ENCODE assay signal across 7 mouse cellular contexts in the genomic region with DNA sequence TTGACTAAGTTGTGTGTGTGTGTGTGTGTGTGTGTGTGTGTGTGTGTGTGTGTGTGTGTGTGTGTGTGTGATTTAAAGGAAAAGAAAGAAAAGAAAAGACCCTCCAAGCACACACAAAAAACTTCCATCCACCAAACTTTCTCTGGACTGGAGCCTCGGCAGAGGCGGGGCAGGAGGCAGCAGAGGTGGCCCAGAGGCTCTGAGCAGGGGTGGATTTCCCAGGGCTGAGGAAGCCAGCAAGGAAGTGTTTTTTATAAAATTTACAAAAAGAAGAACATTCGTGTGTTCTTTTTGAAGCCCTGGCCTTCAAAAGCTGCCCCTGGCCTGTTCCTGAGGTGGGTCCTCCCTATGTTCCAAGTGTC. TPM values are rescaled to one million over a fixed set of nuclear protein-coding genes. Genes with fewer than 3 reads are reported as not detected.
A peak's percentile ranks its signal among the peaks of the same experiment; 100 is the strongest.
DNase-seq lines count a peak whose midpoint lies in the region; ATAC-seq and TF ChIP-seq lines count a peak whose summit lies in the region.

No protein-coding gene starts in this region.

- H3K9me3 ChIP-seq in lung, postnatal 0 days (ENCODE audit: low read length) = no peaks in the 10 kb centered on the region
- H3K9me3 ChIP-seq in forebrain, postnatal 0 days (ENCODE audit: low read length) = no peaks in the 10 kb centered on the region
- H3K9me3 ChIP-seq in limb, embryonic 14.5 days (ENCODE audit: control insufficient read depth, low read length) = no peaks in the 10 kb centered on the region
- no peaks in the 10 kb centered on the region for H3K9me3 ChIP-seq in stomach, embryonic 16.5 days (replicated peaks; ENCODE audit: control insufficient read depth, low read length)

- peak; percentile 43 for TF ChIP-seq CTCF in lung, postnatal 0 days (IDR thresholded peaks at IDR 0.05)
- no peak for TF ChIP-seq CTCF in forebrain, postnatal 0 days (IDR thresholded peaks at IDR 0.05; ENCODE audit: low read depth)

- WGBS in lung, postnatal 0 days = 6% methylated on average over 3 of the region's 3 CpGs
- WGBS in forebrain, postnatal 0 days = 8% methylated on average over 3 of the region's 3 CpGs
- 4% methylated on average over 3 of the region's 3 CpGs for WGBS in limb, embryonic 14.5 days
- WGBS in stomach, embryonic 16.5 days = 17% methylated on average over 3 of the region's 3 CpGs

- no peak overlapping the region for H3K4me2 ChIP-seq in lung, postnatal 0 days (replicated peaks; ENCODE audit: low read depth, low read length)
- no peak overlapping the region for H3K4me2 ChIP-seq in forebrain, postnatal 0 days (ENCODE audit: low read depth)
- peak overlapping the region; percentile 34 for H3K4me2 ChIP-seq in limb, embryonic 14.5 days (replicated peaks; ENCODE audit: low read depth, low read length, severe bottlenecking)
- H3K4me2 ChIP-seq in stomach, embryonic 16.5 days (ENCODE audit: low read depth, low read length) = peak overlapping the region; percentile 11; the same call in 1 of the 2 replicates

- peak; percentile 20 for ATAC-seq in lung, postnatal 0 days
- no peak for ATAC-seq in forebrain, postnatal 0 days
- ATAC-seq in limb, embryonic 14.5 days (ENCODE audit: low FRiP score, low read depth) = peak; percentile 68
- ATAC-seq in stomach, embryonic 16.5 days (ENCODE audit: insufficient read depth, low FRiP score) = peak; percentile 45
- no peak for ATAC-seq in monocyte, adult 5-6 weeks (replicated peaks; ENCODE audit: insufficient number of reproducible peaks, low FRiP score, low TSS enrichment, poor library complexity, severe bottlenecking)

- DNase-seq in lung, postnatal 0 days (ENCODE audit: low spot score) = no peak
- no peak for DNase-seq in lung, postnatal 14 days
- no peak for DNase-seq in forebrain, postnatal 0 days
- DNase-seq in limb, embryonic 14.5 days (ENCODE audit: low spot score) = no peak
- DNase-seq in adipocyte (ENCODE audit: low spot score) = no peak

- H3K27me3 ChIP-seq in lung, postnatal 0 days (replicated peaks; ENCODE audit: insufficient read depth, low read length) = no peaks in the 10 kb centered on the region
- H3K27me3 ChIP-seq in forebrain, postnatal 0 days (ENCODE audit: insufficient read depth, low read length) = 0 out of 2 replicates have a peak, but pooled peaks cover 3% of the 10 kb centered on the region
- H3K27me3 ChIP-seq in limb, embryonic 14.5 days (ENCODE audit: control insufficient read depth, insufficient read depth, low read length) = peaks cover 5% of the 10 kb centered on the region; the same call in 1 of the 2 replicates
- peaks cover 7% of the 10 kb centered on the region for H3K27me3 ChIP-seq in stomach, embryonic 16.5 days (ENCODE audit: control insufficient read depth, insufficient read depth, low read length)

- no peak for TF ChIP-seq POLR2A in limb, embryonic 14.5 days (IDR thresholded peaks at IDR 0.05; ENCODE audit: borderline replicate concordance, extremely low read depth, insufficient read depth, insufficient read length)

- H3K27ac ChIP-seq in lung, postnatal 0 days (ENCODE audit: low read length) = peak overlapping the region; percentile 84
- peak overlapping the region; percentile 77 for H3K27ac ChIP-seq in forebrain, postnatal 0 days (ENCODE audit: low read depth, low read length)
- peak overlapping the region; percentile 93 for H3K27ac ChIP-seq in limb, embryonic 14.5 days (replicated peaks; ENCODE audit: low read depth, low read length)
- H3K27ac ChIP-seq in stomach, embryonic 16.5 days (ENCODE audit: low read length) = peak overlapping the region; percentile 95

- no peak overlapping the region for H3K9ac ChIP-seq in lung, postnatal 0 days (replicated peaks; ENCODE audit: low read depth)
- no peak overlapping the region for H3K9ac ChIP-seq in forebrain, postnatal 0 days
- H3K9ac ChIP-seq in limb, embryonic 14.5 days (ENCODE audit: low read depth, low read length, severe bottlenecking) = no peak overlapping the region
- peak overlapping the region; percentile 43 for H3K9ac ChIP-seq in stomach, embryonic 16.5 days (ENCODE audit: low read length)

- H3K4me3 ChIP-seq in lung, postnatal 0 days (ENCODE audit: low read depth, low read length) = no peak overlapping the region
- no peak overlapping the region for H3K4me3 ChIP-seq in forebrain, postnatal 0 days (ENCODE audit: low read depth, low read length)
- no peak overlapping the region for H3K4me3 ChIP-seq in limb, embryonic 14.5 days (replicated peaks; ENCODE audit: low read length)
- no peak overlapping the region for H3K4me3 ChIP-seq in stomach, embryonic 16.5 days (replicated peaks; ENCODE audit: low read length)

- H3K36me3 ChIP-seq in lung, postnatal 0 days (ENCODE audit: insufficient read depth, low read length) = 0 out of 2 replicates have a peak, but pooled peaks cover under 1% of the 10 kb centered on the region
- H3K36me3 ChIP-seq in forebrain, postnatal 0 days (ENCODE audit: insufficient read depth) = peaks cover 31% of the 10 kb centered on the region
- H3K36me3 ChIP-seq in limb, embryonic 14.5 days (ENCODE audit: control insufficient read depth, insufficient read depth, low read length) = peaks cover 74% of the 10 kb centered on the region
- H3K36me3 ChIP-seq in stomach, embryonic 16.5 days (ENCODE audit: control insufficient read depth, insufficient read depth, low read length) = no peaks in the 10 kb centered on the region

- TF ChIP-seq EP300 in lung, postnatal 0 days (IDR thresholded peaks at IDR 0.05) = no peak

- peaks cover 24% of the 10 kb centered on the region for H3K4me1 ChIP-seq in lung, postnatal 0 days (ENCODE audit: insufficient read depth, low read depth, low read length)
- H3K4me1 ChIP-seq in forebrain, postnatal 0 days (ENCODE audit: insufficient read depth) = peaks cover 14% of the 10 kb centered on the region
- H3K4me1 ChIP-seq in limb, embryonic 14.5 days (ENCODE audit: control insufficient read depth, insufficient read depth, low read length) = peaks cover 82% of the 10 kb centered on the region
- H3K4me1 ChIP-seq in stomach, embryonic 16.5 days (ENCODE audit: control insufficient read depth, insufficient read depth, low read length) = peaks cover 54% of the 10 kb centered on the region

RNA-seq across cellular contexts. Expression of a gene that starts 10.1 kb away (rescaled TPM):
- polyA plus RNA-seq in lung, postnatal 0 days (2015; fragmentation: Nextera tagmentation; extraction: Ambion mirVana) = 2.0 and 2.8 TPM in 2 replicates
- total RNA-seq in forebrain, postnatal 0 days (2014; rRNA removed) = not detected in 2 replicates
- polyA plus RNA-seq in forebrain, postnatal 0 days (2015; fragmentation: Nextera tagmentation; extraction: Ambion mirVana) = 0.56 and 1.0 TPM in 2 replicates
- polyA plus RNA-seq in limb, embryonic 14.5 days (2012; rRNA removed) = 4.3 and 4.8 TPM in 2 replicates
- polyA plus RNA-seq in limb, embryonic 14.5 days (2014; fragmentation: Nextera tagmentation; extraction: Ambion mirVana) = 5.7 and 6.0 TPM in 2 replicates
- polyA plus RNA-seq in stomach, embryonic 16.5 days (2015; fragmentation: Nextera tagmentation; extraction: Ambion mirVana) = 3.2 and 4.1 TPM in 2 replicates
- 6.4 to 8.9 TPM (median 8.2 TPM) in 3 replicates for total RNA-seq in monocyte, adult 5-6 weeks (2017)

RNA-seq across cellular contexts. Expression of a gene that starts 11.5 kb away (rescaled TPM):
- polyA plus RNA-seq in lung, postnatal 0 days (2015; fragmentation: Nextera tagmentation; extraction: Ambion mirVana) = 11.6 and 13.9 TPM in 2 replicates
- total RNA-seq in forebrain, postnatal 0 days (2014; rRNA removed) = 2.2 and 2.7 TPM in 2 replicates
- 2.4 and 2.5 TPM in 2 replicates for polyA plus RNA-seq in forebrain, postnatal 0 days (2015; fragmentation: Nextera tagmentation; extraction: Ambion mirVana)
- 7.1 and 7.6 TPM in 2 replicates for polyA plus RNA-seq in limb, embryonic 14.5 days (2012; rRNA removed)
- 5.6 and 6.2 TPM in 2 replicates for polyA plus RNA-seq in limb, embryonic 14.5 days (2014; fragmentation: Nextera tagmentation; extraction: Ambion mirVana)
- 6.0 and 8.3 TPM in 2 replicates for polyA plus RNA-seq in stomach, embryonic 16.5 days (2015; fragmentation: Nextera tagmentation; extraction: Ambion mirVana)
- total RNA-seq in monocyte, adult 5-6 weeks (2017) = 41.7 to 46.2 TPM (median 45.0 TPM) in 3 replicates

RNA-seq across cellular contexts. Expression of a gene that starts 25.1 kb away (rescaled TPM):
- polyA plus RNA-seq in lung, postnatal 0 days (2015; fragmentation: Nextera tagmentation; extraction: Ambion mirVana) = 7.1 and 7.4 TPM in 2 replicates
- total RNA-seq in forebrain, postnatal 0 days (2014; rRNA removed) = 65.9 and 78.2 TPM in 2 replicates
- 14.6 and 14.7 TPM in 2 replicates for polyA plus RNA-seq in forebrain, postnatal 0 days (2015; fragmentation: Nextera tagmentation; extraction: Ambion mirVana)
- 68.8 and 86.2 TPM in 2 replicates for polyA plus RNA-seq in limb, embryonic 14.5 days (2012; rRNA removed)
- polyA plus RNA-seq in limb, embryonic 14.5 days (2014; fragmentation: Nextera tagmentation; extraction: Ambion mirVana) = 18.5 and 19.8 TPM in 2 replicates
- polyA plus RNA-seq in stomach, embryonic 16.5 days (2015; fragmentation: Nextera tagmentation; extraction: Ambion mirVana) = 14.4 and 14.5 TPM in 2 replicates
- 29.0 to 50.5 TPM (median 36.3 TPM) in 3 replicates for total RNA-seq in monocyte, adult 5-6 weeks (2017)

RNA-seq across cellular contexts. Expression of a gene that starts 26.6 kb away (rescaled TPM):
- 38.4 and 43.4 TPM in 2 replicates for polyA plus RNA-seq in lung, postnatal 0 days (2015; fragmentation: Nextera tagmentation; extraction: Ambion mirVana)
- 89.5 and 94.8 TPM in 2 replicates for total RNA-seq in forebrain, postnatal 0 days (2014; rRNA removed)
- 59.8 and 67.5 TPM in 2 replicates for polyA plus RNA-seq in forebrain, postnatal 0 days (2015; fragmentation: Nextera tagmentation; extraction: Ambion mirVana)
- 144 and 158 TPM in 2 replicates for polyA plus RNA-seq in limb, embryonic 14.5 days (2012; rRNA removed)
- polyA plus RNA-seq in limb, embryonic 14.5 days (2014; fragmentation: Nextera tagmentation; extraction: Ambion mirVana) = 71.0 and 71.7 TPM in 2 replicates
- 53.7 and 54.1 TPM in 2 replicates for polyA plus RNA-seq in stomach, embryonic 16.5 days (2015; fragmentation: Nextera tagmentation; extraction: Ambion mirVana)
- 40.1 to 46.6 TPM (median 44.7 TPM) in 3 replicates for total RNA-seq in monocyte, adult 5-6 weeks (2017)

RNA-seq across cellular contexts. Expression of a gene that starts 50.1 kb away (rescaled TPM):
- polyA plus RNA-seq in lung, postnatal 0 days (2015; fragmentation: Nextera tagmentation; extraction: Ambion mirVana) = 113 and 140 TPM in 2 replicates
- total RNA-seq in forebrain, postnatal 0 days (2014; rRNA removed) = 4.8 and 8.5 TPM in 2 replicates
- polyA plus RNA-seq in forebrain, postnatal 0 days (2015; fragmentation: Nextera tagmentation; extraction: Ambion mirVana) = 19.3 and 22.7 TPM in 2 replicates
- 33.3 and 38.2 TPM in 2 replicates for polyA plus RNA-seq in limb, embryonic 14.5 days (2012; rRNA removed)
- polyA plus RNA-seq in limb, embryonic 14.5 days (2014; fragmentation: Nextera tagmentation; extraction: Ambion mirVana) = 66.0 and 70.1 TPM in 2 replicates
- 62.4 and 69.5 TPM in 2 replicates for polyA plus RNA-seq in stomach, embryonic 16.5 days (2015; fragmentation: Nextera tagmentation; extraction: Ambion mirVana)
- total RNA-seq in monocyte, adult 5-6 weeks (2017) = 92.1 to 198 TPM (median 119 TPM) in 3 replicates

Comparison
In these comparisons a context has a peak if more than half of its experiments do, and no peak if none do; other contexts are left out.
1. ATAC-seq: peak in lung, postnatal 0 days (single experiment), limb, embryonic 14.5 days (single experiment) and stomach, embryonic 16.5 days (single experiment); none in forebrain, postnatal 0 days (single experiment) and monocyte, adult 5-6 weeks (single experiment).
2. H3K4me2 ChIP-seq: peak in limb, embryonic 14.5 days (single experiment) and stomach, embryonic 16.5 days (single experiment); none in lung, postnatal 0 days (single experiment) and forebrain, postnatal 0 days (single experiment).
3. Peak in every context shown above with its lines, with median percentiles within 50 percentile points of each other: H3K27ac ChIP-seq.